Mouse (Mus musculus): ENCODE data around the gene Gm10912.
"Not testable (repeated sequence)": the region's sequence is repeated elsewhere in the genome, so short reads cannot be mapped to it uniquely, and the experiment has no call there.

DNA sequence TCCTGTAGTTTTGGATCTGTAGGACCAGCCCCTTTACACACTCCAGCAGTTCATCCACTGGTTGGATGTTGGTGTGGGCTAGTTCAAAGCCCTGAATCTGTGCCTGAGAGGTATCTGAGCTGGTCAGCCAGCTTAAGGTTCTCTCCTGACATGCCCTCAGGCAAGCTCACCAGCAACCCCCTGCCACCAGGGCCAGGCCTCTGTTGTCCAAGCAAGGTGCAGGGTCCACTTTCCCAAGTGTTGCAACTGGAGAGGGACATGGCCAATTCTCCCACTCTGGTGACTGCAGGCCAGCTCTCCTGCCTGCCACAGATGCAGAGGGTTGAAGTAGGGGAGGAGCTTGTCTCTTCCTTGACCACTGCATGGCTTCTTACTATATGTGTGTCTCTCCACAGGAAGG lies 18.4 kb downstream of the Gm10912 start:
- not testable (repeated sequence) for TF ChIP-seq CTCF (IDR thresholded peaks at IDR 0.05; ENCODE audit: extremely low read depth, insufficient read length, insufficient replicate concordance, low read depth, low read length); POLR2A (IDR thresholded peaks at IDR 0.05; ENCODE audit: low read depth, low read length)

Measured in small intestine, adult 2 months (tissue).